Mouse (Mus musculus) CH12.LX (cell line): ENCODE measurements around the gene Crip2.

ENCODE experiments used
- CHD1 ChIP-seq: IDR thresholded peaks from 2 replicates; pipeline ENCODE4 v1.6.1; 2012; ENCODE audit warnings: low read depth, low read length, improper control_type of control experiment, inconsistent platforms
- CTCF ChIP-seq, 2 experiments: IDR thresholded peaks in 1 of 2; conservative IDR thresholded peaks in 1 of 2; 2 replicates each; pipeline ENCODE4 v1.5.1; 2011 to 2012; ENCODE audit warnings: low read depth in 2 of 2, low read length in 2 of 2, improper control_type of control experiment in 1 of 2, inconsistent platforms in 1 of 2, mild to moderate bottlenecking in 1 of 2, moderate library complexity in 1 of 2
- E2F4 ChIP-seq: IDR thresholded peaks from 2 replicates; pipeline ENCODE4 v1.6.1; 2011; ENCODE audit warnings: low read depth, low read length, improper control_type of control experiment; ENCODE audit not compliant: insufficient replicate concordance
- EP300 ChIP-seq: IDR thresholded peaks from 2 replicates; pipeline ENCODE4 v1.6.1; 2011; ENCODE audit warnings: low read length, improper control_type of control experiment
- JUND ChIP-seq: conservative IDR thresholded peaks from 2 replicates; pipeline ENCODE4 v1.6.1; 2011; ENCODE audit warnings: low read depth, low read length, improper control_type of control experiment
- MAZ ChIP-seq: IDR thresholded peaks from 2 replicates; pipeline ENCODE4 v1.6.1; 2012; ENCODE audit warnings: low read depth, mild to moderate bottlenecking, inconsistent platforms, low read length, improper control_type of control experiment, moderate library complexity
- POLR2A ChIP-seq: IDR thresholded peaks from 2 replicates; pipeline ENCODE4 v1.6.1; 2011; ENCODE audit warnings: low read depth, mild to moderate bottlenecking, improper control_type of control experiment, low read length
- TBP ChIP-seq: conservative IDR thresholded peaks from 2 replicates; pipeline ENCODE4 v1.6.1; 2011; ENCODE audit warnings: low read depth, low read length, improper control_type of control experiment
- TCF12 ChIP-seq: IDR thresholded peaks from 2 replicates; pipeline ENCODE4 v1.6.1; 2014; ENCODE audit warnings: low read depth, mild to moderate bottlenecking, inconsistent platforms, low read length, improper control_type of control experiment
- USF1 ChIP-seq: IDR thresholded peaks from 2 replicates; pipeline ENCODE4 v1.6.1; 2014; ENCODE audit warnings: low read depth, mild to moderate bottlenecking, inconsistent platforms, low read length, improper control_type of control experiment

DNA sequence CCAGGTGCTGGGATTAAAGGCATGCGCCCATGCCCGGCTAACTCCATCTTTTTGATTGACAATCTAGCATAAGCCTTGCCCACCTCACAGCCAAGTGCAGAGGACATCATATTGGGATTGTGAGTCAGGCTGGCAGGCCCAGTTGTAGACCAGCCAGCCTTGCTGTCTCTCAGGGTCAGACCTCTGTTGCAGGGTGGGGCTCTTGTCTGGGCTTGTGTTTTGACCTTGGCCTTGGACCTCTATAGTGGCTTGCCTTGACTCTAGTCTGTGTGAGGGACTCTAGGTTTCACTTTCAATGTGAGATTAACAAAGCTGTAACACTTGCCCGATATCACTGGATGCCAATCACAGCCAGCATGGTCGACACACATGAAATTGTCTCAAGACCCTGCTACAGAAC is 25.9 kb upstream of the Crip2 start:
- TF ChIP-seq E2F4 (no peak), CTCF (conservative IDR thresholded peaks at IDR 0.05 in 1 of 2, IDR thresholded peaks at IDR 0.05 in 1 of 2; ENCODE audit: low read depth in 2 of 2, low read length in 2 of 2) (no peak), POLR2A (no peak), MAZ (no peak), TBP (no peak), EP300 (no peak), CHD1 (no peak), USF1 (no peak), TCF12 (no peak), JUND (no peak)
